Mouse (Mus musculus): ENCODE measurements at regions not wholly inside any gene's neighbourhood (a gene's known extent, or its start where the extent isn't known, plus 50 kb on each side); places are given as distances from the start of the nearest gene placed in this dataset.

DNA sequence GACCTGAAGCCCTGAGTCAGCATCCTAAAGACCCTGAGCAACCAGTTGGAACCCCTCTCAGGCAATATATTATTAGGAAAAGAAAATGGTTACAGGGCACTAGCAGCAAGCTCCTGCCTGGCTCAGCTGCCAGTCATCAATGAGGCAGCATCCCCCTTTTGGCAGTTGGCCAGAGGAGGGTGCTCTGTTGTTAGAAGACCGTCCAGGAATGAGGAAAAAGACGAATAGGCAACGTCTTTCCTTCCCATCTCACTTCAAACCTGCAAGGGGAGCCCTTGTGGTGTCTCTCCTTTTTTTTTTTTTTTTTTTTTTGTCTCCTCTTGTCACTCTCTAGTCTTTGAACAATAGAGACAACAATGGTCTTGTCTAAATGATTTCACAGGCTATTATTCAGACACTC lies 452.8 kb downstream of the Gtdc1 start:
- TF ChIP-seq CTCF (IDR thresholded peaks at IDR 0.05; ENCODE audit: low read depth) (no peak), EP300 (optimal IDR thresholded peaks at IDR 0.05) (no peak)

All from stomach, postnatal 0 days (tissue).